Mouse (Mus musculus): ENCODE data around the gene Slc24a3. TPM values are rescaled to one million over a fixed set of nuclear protein-coding genes. Genes with fewer than 3 reads are reported as not detected.

The Slc24a3 gene
- total and polyA plus RNA-seq, 3 experiments = not detected

DNA sequence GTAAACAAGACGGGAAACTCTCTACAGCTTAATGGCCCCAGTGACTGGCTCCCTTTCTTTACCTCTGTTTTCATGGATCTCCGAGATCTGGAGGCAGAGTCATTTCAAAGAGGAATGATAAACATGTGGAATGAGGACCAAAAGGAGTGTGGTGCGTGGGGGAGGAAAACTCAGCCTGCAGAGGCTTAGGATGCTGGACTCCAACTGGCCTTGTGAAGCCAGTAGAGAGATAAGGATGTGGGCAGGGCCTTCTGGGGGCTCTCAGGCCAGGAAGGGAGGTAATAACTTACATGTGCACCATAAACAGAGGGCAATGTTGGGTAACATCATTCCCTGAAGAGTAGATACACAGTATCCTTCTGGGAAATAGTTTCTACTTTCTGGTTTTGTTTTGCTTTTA lies 515.4 kb downstream of the Slc24a3 start:
- Histone ChIP-seq H3K9me3 (replicated peaks; ENCODE audit: insufficient read depth, low read length) (no peaks in the 10 kb centered on the region), H3K79me2 (ENCODE audit: control insufficient read depth, insufficient read depth, low read length, poor library complexity) (no peaks in the 10 kb centered on the region), H3K27me3 (ENCODE audit: control insufficient read depth in 1 of 2, insufficient read depth in 2 of 2, low read length in 2 of 2) (no peaks in the 10 kb centered on the region), H3K4me3 (ENCODE audit: control insufficient read depth in 1 of 2, insufficient read depth in 1 of 2, low read depth in 2 of 2, low read length in 2 of 2) (no peak overlapping the region), H3K4me1 (ENCODE audit: control insufficient read depth in 1 of 2, insufficient read depth in 2 of 2, low read length in 2 of 2) (no peaks in the 10 kb centered on the region), H3K27ac (ENCODE audit: control insufficient read depth, low read depth, low read length) (no peak overlapping the region), H3K36me3 (ENCODE audit: control insufficient read depth in 1 of 2, insufficient read depth in 2 of 2, low read length in 2 of 2) (no peaks in the 10 kb centered on the region), H3K9ac (ENCODE audit: control insufficient read depth, low read depth, low read length, poor library complexity, severe bottlenecking) (no peak overlapping the region)
- DNase-seq (ENCODE audit: low read depth, low spot score) = no peak
- TF ChIP-seq CHD1 (IDR thresholded peaks at IDR 0.05; ENCODE audit: low read depth, low read length) (no peak), GABPA (IDR thresholded peaks at IDR 0.05; ENCODE audit: low read depth, low read length) (no peak)

DNA sequence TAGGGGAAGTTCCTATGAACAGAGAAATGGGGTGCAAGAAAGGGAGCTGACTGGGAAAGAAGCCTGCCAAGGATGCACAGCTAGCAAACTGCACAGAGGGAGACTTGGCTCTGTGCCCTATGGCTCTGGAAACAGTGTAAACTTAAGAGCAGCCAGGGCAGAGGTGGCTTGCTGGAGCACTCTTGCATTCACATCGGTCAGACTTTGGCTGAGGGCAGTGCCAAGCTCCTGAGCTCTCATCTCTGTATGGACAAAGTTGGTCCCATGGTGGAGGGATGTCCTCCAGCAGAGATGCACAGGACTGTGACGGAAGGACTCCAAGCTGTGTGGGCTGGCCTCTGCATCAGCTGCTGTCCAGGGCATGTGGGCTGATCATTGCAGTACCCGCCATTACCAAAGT lies 516.0 kb downstream of the Slc24a3 start:
- H3K9me3 ChIP-seq (replicated peaks; ENCODE audit: insufficient read depth, low read length) = no peaks in the 10 kb centered on the region

GRCm38 (mm10) chr2:145684151-145684550 lies 516.6 kb downstream of the Slc24a3 start:
- Histone ChIP-seq H3K9me3 (replicated peaks; ENCODE audit: insufficient read depth, low read length) (no peaks in the 10 kb centered on the region), H3K9ac (ENCODE audit: control insufficient read depth, low read depth, low read length, poor library complexity, severe bottlenecking) (no peak overlapping the region)
- no peak for TF ChIP-seq SMC3 (IDR thresholded peaks at IDR 0.05; ENCODE audit: low read depth, low read length)
- TF ChIP-seq BHLHE40 (IDR thresholded peaks at IDR 0.05; ENCODE audit: borderline replicate concordance, low read depth, low read length) = no peak
- TF ChIP-seq ZC3H11A (IDR thresholded peaks at IDR 0.05; ENCODE audit: low read depth, low read length) = no peak
- no peak for TF ChIP-seq E2F4 (IDR thresholded peaks at IDR 0.05; ENCODE audit: borderline replicate concordance, low read depth, low read length)
- TF ChIP-seq CHD2 (IDR thresholded peaks at IDR 0.05; ENCODE audit: low read length) = no peak

More for the DNA sequence above, 516.0 kb downstream of the Slc24a3 start:
- Histone ChIP-seq H3K27me3 (ENCODE audit: control insufficient read depth in 1 of 2, insufficient read depth in 2 of 2, low read length in 2 of 2) (no peaks in the 10 kb centered on the region), H3K36me3 (ENCODE audit: control insufficient read depth in 1 of 2, insufficient read depth in 2 of 2, low read length in 2 of 2) (no peaks in the 10 kb centered on the region), H3K4me3 (ENCODE audit: control insufficient read depth in 1 of 2, insufficient read depth in 1 of 2, low read depth in 2 of 2, low read length in 2 of 2) (no peak overlapping the region), H3K27ac (ENCODE audit: control insufficient read depth, low read depth, low read length) (no peak overlapping the region), H3K79me2 (ENCODE audit: control insufficient read depth, insufficient read depth, low read length, poor library complexity) (no peaks in the 10 kb centered on the region), H3K4me1 (ENCODE audit: control insufficient read depth in 1 of 2, insufficient read depth in 2 of 2, low read length in 2 of 2) (no peaks in the 10 kb centered on the region), H3K9ac (ENCODE audit: control insufficient read depth, low read depth, low read length, poor library complexity, severe bottlenecking) (no peak overlapping the region)
- DNase-seq (ENCODE audit: low read depth, low spot score) = no peak
- TF ChIP-seq POLR2AphosphoS2 (IDR thresholded peaks at IDR 0.05; ENCODE audit: low read length) (no peak), ZMIZ1 (IDR thresholded peaks at IDR 0.05; ENCODE audit: low read depth, low read length) (no peak), HCFC1 (IDR thresholded peaks at IDR 0.05; ENCODE audit: low read depth, low read length) (no peak), NRF1 (IDR thresholded peaks at IDR 0.05; ENCODE audit: insufficient read depth, low read depth, low read length, poor library complexity, severe bottlenecking) (no peak), TBP (IDR thresholded peaks at IDR 0.05; ENCODE audit: low read depth, low read length) (no peak), TAL1 (IDR thresholded peaks at IDR 0.05; ENCODE audit: low read length) (no peak), CTCF (IDR thresholded peaks at IDR 0.05 in 2 of 3, conservative IDR thresholded peaks at IDR 0.05 in 1 of 3; ENCODE audit: control insufficient read depth in 1 of 3, insufficient read depth in 1 of 3, low read depth in 2 of 3, low read length in 3 of 3, poor library complexity in 1 of 3, severe bottlenecking in 1 of 3) (no peak), SIN3A (IDR thresholded peaks at IDR 0.05; ENCODE audit: low read length) (no peak), ZNF384 (IDR thresholded peaks at IDR 0.05; ENCODE audit: low read depth, low read length) (no peak), ETS1 (IDR thresholded peaks at IDR 0.05; ENCODE audit: low read depth, low read length) (no peak), USF2 (IDR thresholded peaks at IDR 0.05; ENCODE audit: borderline replicate concordance in 1 of 2, insufficient read depth in 1 of 2, low read depth in 1 of 2, low read length in 2 of 2) (no peak)

More at GRCm38 (mm10) chr2:145684151-145684550, 516.6 kb downstream of the Slc24a3 start:
- H3K79me2 ChIP-seq (ENCODE audit: control insufficient read depth, insufficient read depth, low read length, poor library complexity) = no peaks in the 10 kb centered on the region
- no peaks in the 10 kb centered on the region for H3K4me1 ChIP-seq (ENCODE audit: control insufficient read depth in 1 of 2, insufficient read depth in 2 of 2, low read length in 2 of 2)
- H3K4me3 ChIP-seq (ENCODE audit: control insufficient read depth in 1 of 2, insufficient read depth in 1 of 2, low read depth in 2 of 2, low read length in 2 of 2) = no peak overlapping the region
- H3K27ac ChIP-seq (ENCODE audit: control insufficient read depth, low read depth, low read length) = no peak overlapping the region
- H3K27me3 ChIP-seq (ENCODE audit: control insufficient read depth in 1 of 2, insufficient read depth in 2 of 2, low read length in 2 of 2) = no peaks in the 10 kb centered on the region
- DNase-seq (ENCODE audit: low read depth, low spot score) = no peak
- no peaks in the 10 kb centered on the region for H3K36me3 ChIP-seq (ENCODE audit: control insufficient read depth in 1 of 2, insufficient read depth in 2 of 2, low read length in 2 of 2)
